Mouse (Mus musculus): ENCODE results near the gene Cdyl. TPM values are rescaled to one million over a fixed set of nuclear protein-coding genes. Genes with fewer than 3 reads are reported as not detected.
A peak's percentile ranks its signal among the peaks of the same experiment; 100 is the strongest.

The Cdyl gene
- total and polyA plus RNA-seq, 3 experiments, result 36.3 to 104 (median 47.9) TPM

DNA sequence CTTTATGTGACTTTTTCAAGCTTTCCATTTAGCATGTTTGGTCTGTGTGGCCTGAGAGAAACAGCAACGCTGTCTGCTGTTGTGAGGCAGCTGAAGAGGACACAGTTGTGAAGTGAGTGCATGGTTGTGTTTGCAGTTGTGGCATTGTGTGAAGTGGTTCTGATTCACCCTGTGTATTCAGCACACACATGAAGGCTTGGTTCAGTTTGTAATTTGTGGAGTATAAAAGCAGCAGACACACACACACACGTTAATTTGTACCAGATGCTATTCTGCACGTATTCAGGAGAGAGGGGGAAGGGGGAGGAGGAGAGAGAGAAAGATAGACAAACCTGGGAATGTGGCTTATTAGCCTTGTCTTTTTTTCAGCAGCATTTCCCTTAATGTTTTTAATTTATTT lies 146.1 kb downstream of the Cdyl start:
- H3K27me3 ChIP-seq (ENCODE audit: insufficient read depth, low read length), result no peaks in the 10 kb centered on the region
- 0 out of 2 replicates have a peak, but pooled peaks cover 4% of the 10 kb centered on the region for H3K9me3 ChIP-seq (replicated peaks)
- H3K4me1 ChIP-seq (ENCODE audit: insufficient read depth, low read depth, low read length), result peaks cover 66% of the 10 kb centered on the region
- H3K4me3 ChIP-seq (ENCODE audit: low read depth, low read length), result no peak overlapping the region
- DNase-seq (ENCODE audit: low spot score), result no peak
- no peak for ATAC-seq (ENCODE audit: extremely low read depth, insufficient number of reproducible peaks, low FRiP score, poor library complexity, severe bottlenecking)
- TF ChIP-seq GATA1 (IDR thresholded peaks at IDR 0.05; ENCODE audit: borderline replicate concordance, low read length) (no peak), GATA2 (IDR thresholded peaks at IDR 0.05; ENCODE audit: borderline replicate concordance, low read depth, low read length) (no peak)
- peaks cover 82% of the 10 kb centered on the region for H3K36me3 ChIP-seq (replicated peaks)

DNA sequence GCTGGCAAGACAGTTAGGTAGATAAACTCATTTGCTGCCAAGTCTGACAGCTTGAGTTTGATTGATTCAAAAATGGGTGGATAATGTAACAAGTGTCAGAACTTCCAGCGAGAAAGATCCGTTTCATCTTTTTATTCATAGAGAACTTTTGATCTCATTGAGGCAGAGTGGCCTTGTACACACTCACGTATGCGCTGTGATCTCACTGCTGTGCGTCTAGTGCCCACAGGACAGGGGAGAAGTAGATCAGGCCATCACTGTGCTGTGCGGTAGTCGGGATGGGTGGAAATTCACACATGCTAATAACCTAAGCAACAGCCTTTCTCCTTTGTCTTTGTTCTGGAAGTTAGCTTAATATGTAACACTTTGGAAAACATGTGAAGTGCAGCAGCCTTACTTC lies 146.5 kb downstream of the Cdyl start:
- no peak for TF ChIP-seq TAL1 (conservative IDR thresholded peaks at IDR 0.05; ENCODE audit: low read depth, low read length)
- no peak for TF ChIP-seq POLR2AphosphoS5 (IDR thresholded peaks at IDR 0.05; ENCODE audit: insufficient replicate concordance, low read depth, low read length)
- no peak for TF ChIP-seq GATA2 (IDR thresholded peaks at IDR 0.05; ENCODE audit: borderline replicate concordance, low read depth, low read length)
- TF ChIP-seq GATA1 (IDR thresholded peaks at IDR 0.05; ENCODE audit: borderline replicate concordance, low read length), result no peak
- no peak for TF ChIP-seq CTCF (IDR thresholded peaks at IDR 0.05; ENCODE audit: low read depth, low read length)
- DNase-seq (ENCODE audit: low spot score) (no peak), ATAC-seq (ENCODE audit: extremely low read depth, insufficient number of reproducible peaks, low FRiP score, poor library complexity, severe bottlenecking) (no peak)
- H3K27me3 ChIP-seq (ENCODE audit: insufficient read depth, low read length), result no peaks in the 10 kb centered on the region
- peaks cover 64% of the 10 kb centered on the region for H3K4me1 ChIP-seq (ENCODE audit: insufficient read depth, low read depth, low read length)
- peaks cover 83% of the 10 kb centered on the region for H3K36me3 ChIP-seq (replicated peaks)
- 0 out of 2 replicates have a peak, but pooled peaks cover 4% of the 10 kb centered on the region for H3K9me3 ChIP-seq (replicated peaks)
- no peak overlapping the region; the same call in 1 of the 2 replicates for H3K4me3 ChIP-seq (ENCODE audit: low read depth, low read length)

DNA sequence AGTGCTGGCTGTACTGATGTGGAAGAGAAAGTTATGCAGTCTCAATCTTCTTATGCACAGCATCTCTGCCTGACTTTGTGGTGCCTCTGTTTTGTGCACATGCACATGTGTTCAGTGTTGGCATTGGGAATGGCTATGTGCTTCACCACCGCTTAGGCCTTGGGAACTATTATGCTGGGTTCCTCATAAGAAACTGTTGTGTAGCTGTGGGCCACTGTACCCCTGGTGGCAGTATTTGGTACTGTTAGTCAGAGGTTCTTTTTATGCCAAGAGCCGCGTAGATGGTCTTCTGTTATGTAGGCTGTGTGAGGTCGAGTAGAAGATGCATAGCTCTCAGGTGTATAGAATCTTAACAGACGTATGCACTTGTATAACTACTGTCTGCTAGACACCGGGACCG lies 147.4 kb downstream of the Cdyl start:
- Histone ChIP-seq H3K4me3 (ENCODE audit: low read depth, low read length) (no peak overlapping the region), H3K9me3 (replicated peaks) (0 out of 2 replicates have a peak, but pooled peaks cover 4% of the 10 kb centered on the region), H3K27me3 (ENCODE audit: insufficient read depth, low read length) (no peaks in the 10 kb centered on the region), H3K36me3 (replicated peaks) (peaks cover 83% of the 10 kb centered on the region), H3K4me1 (ENCODE audit: insufficient read depth, low read depth, low read length) (peaks cover 68% of the 10 kb centered on the region)
- DNase-seq (ENCODE audit: low spot score), result no peak
- ATAC-seq (ENCODE audit: extremely low read depth, insufficient number of reproducible peaks, low FRiP score, poor library complexity, severe bottlenecking), result no peak
- no peak for TF ChIP-seq GATA2 (IDR thresholded peaks at IDR 0.05; ENCODE audit: borderline replicate concordance, low read depth, low read length)
- peak; percentile 32 for TF ChIP-seq CTCF (IDR thresholded peaks at IDR 0.05; ENCODE audit: low read depth, low read length)

DNA sequence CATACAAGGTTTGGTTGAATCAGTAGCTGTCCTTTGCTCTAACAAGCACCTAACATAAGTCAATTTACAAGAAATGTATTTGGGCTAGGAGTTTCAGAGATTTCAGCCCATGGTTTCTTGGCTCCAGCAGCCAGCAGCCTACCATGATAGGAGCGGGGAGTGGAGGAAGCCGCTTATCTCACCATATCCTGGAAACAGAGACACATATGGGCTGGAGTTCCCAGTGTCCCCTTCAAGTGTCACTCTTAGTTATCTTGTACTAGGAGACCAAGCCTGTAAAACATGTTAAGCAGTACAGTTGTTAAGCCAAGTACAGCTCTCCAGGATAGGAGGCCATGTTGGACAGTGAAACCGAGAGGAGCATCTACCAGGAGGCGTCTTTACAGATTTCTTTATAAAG lies 147.9 kb downstream of the Cdyl start:
- Histone ChIP-seq H3K4me3 (ENCODE audit: low read depth, low read length) (no peak overlapping the region; the same call in 1 of the 2 replicates), H3K36me3 (replicated peaks) (peaks cover 83% of the 10 kb centered on the region), H3K4me1 (ENCODE audit: insufficient read depth, low read depth, low read length) (peaks cover 70% of the 10 kb centered on the region), H3K27me3 (ENCODE audit: insufficient read depth, low read length) (no peaks in the 10 kb centered on the region), H3K9me3 (replicated peaks) (0 out of 2 replicates have a peak, but pooled peaks cover 4% of the 10 kb centered on the region)
- TF ChIP-seq GATA2 (IDR thresholded peaks at IDR 0.05; ENCODE audit: borderline replicate concordance, low read depth, low read length), result no peak
- TF ChIP-seq GATA1 (IDR thresholded peaks at IDR 0.05; ENCODE audit: borderline replicate concordance, low read length), result no peak
- no peak for TF ChIP-seq TAL1 (conservative IDR thresholded peaks at IDR 0.05; ENCODE audit: low read depth, low read length)
- TF ChIP-seq POLR2AphosphoS5 (IDR thresholded peaks at IDR 0.05; ENCODE audit: insufficient replicate concordance, low read depth, low read length), result no peak
- TF ChIP-seq CTCF (IDR thresholded peaks at IDR 0.05; ENCODE audit: low read depth, low read length), result no peak
- ATAC-seq (ENCODE audit: extremely low read depth, insufficient number of reproducible peaks, low FRiP score, poor library complexity, severe bottlenecking) (no peak), DNase-seq (ENCODE audit: low spot score) (no peak)

DNA sequence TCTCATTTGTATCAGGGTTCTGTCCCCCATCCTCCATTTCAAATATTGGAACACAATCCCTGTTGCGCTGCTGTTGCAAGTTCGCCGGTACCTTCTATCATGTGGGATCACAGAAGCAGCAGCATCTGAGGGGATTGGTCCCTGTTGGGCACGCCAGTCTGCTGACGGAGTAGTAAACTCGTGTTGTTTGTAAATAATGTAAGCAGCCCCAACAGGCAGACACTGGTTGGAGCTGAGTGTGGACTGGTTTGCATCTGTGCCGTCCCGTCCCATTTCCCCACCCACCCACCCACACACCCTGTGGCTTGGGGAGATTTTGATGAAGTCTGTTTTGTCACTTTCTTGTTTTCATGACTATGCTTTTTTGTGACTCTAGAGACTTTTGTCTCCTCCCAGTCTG lies 148.3 kb downstream of the Cdyl start:
- Histone ChIP-seq H3K27me3 (ENCODE audit: insufficient read depth, low read length) (no peaks in the 10 kb centered on the region), H3K4me3 (ENCODE audit: low read depth, low read length) (no peak overlapping the region; the same call in 1 of the 2 replicates), H3K9me3 (replicated peaks) (0 out of 2 replicates have a peak, but pooled peaks cover 4% of the 10 kb centered on the region), H3K4me1 (ENCODE audit: insufficient read depth, low read depth, low read length) (peaks cover 74% of the 10 kb centered on the region), H3K36me3 (replicated peaks) (peaks cover 82% of the 10 kb centered on the region)
- TF ChIP-seq GATA2 (IDR thresholded peaks at IDR 0.05; ENCODE audit: borderline replicate concordance, low read depth, low read length) (no peak), GATA1 (IDR thresholded peaks at IDR 0.05; ENCODE audit: borderline replicate concordance, low read length) (no peak), CTCF (IDR thresholded peaks at IDR 0.05; ENCODE audit: low read depth, low read length) (no peak), POLR2AphosphoS5 (IDR thresholded peaks at IDR 0.05; ENCODE audit: insufficient replicate concordance, low read depth, low read length) (no peak), TAL1 (conservative IDR thresholded peaks at IDR 0.05; ENCODE audit: low read depth, low read length) (no peak)
- ATAC-seq (ENCODE audit: extremely low read depth, insufficient number of reproducible peaks, low FRiP score, poor library complexity, severe bottlenecking) (no peak), DNase-seq (ENCODE audit: low spot score) (no peak)

DNA sequence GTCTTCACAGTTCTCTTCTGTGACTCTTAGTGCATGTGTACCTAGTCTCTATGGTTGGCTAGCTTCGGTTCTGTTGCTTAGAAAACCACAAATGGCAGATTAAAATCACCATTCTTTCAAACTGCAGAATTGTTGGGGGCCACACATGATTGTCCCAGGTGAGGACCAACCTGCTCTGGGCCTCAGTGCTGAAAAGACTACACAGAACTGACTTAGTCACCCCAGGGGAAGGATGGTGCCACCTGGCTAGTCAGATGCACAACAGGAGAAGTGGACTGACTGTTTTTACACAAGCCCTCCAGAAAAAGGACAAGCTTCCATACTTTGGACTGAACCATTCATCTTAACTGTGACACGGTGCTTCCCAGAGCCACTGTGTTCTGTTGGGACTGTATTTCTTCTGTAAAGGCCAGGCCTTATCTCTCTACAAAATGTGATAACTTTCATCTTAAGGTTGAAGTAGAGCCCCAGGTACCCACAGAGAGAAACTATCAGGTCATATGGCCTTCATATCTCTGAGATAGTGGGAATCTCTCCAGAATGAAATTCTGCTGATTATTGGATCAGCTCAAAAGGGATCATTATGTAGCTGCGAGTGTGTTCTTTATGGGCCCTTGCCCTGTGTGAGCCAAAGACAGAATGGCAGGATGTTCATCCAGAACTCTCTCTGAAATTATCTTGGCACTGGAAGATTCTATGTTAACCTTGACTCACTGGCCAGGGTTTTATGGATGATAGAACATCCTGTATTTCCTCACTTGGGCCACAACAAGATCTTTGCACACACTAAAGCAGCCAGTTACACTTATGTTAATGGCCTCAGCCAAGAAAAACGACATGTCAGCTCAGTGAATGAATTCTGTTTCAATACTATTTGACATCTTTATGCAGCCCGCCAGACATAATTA lies 149.9 kb downstream of the Cdyl start:
- ATAC-seq (ENCODE audit: extremely low read depth, insufficient number of reproducible peaks, low FRiP score, poor library complexity, severe bottlenecking), result no peak
- Histone ChIP-seq H3K4me1 (ENCODE audit: insufficient read depth, low read depth, low read length) (peaks cover 83% of the 10 kb centered on the region), H3K9me3 (replicated peaks) (0 out of 2 replicates have a peak, but pooled peaks cover 4% of the 10 kb centered on the region), H3K4me3 (ENCODE audit: low read depth, low read length) (no peak overlapping the region), H3K36me3 (replicated peaks) (peaks cover 78% of the 10 kb centered on the region), H3K27me3 (ENCODE audit: insufficient read depth, low read length) (no peaks in the 10 kb centered on the region)
- DNase-seq (ENCODE audit: low spot score), result no peak
- no peak for TF ChIP-seq GATA1 (IDR thresholded peaks at IDR 0.05; ENCODE audit: borderline replicate concordance, low read length)
- TF ChIP-seq GATA2 (IDR thresholded peaks at IDR 0.05; ENCODE audit: borderline replicate concordance, low read depth, low read length), result no peak
- TF ChIP-seq CTCF (IDR thresholded peaks at IDR 0.05; ENCODE audit: low read depth, low read length), result no peak
- no peak for TF ChIP-seq POLR2AphosphoS5 (IDR thresholded peaks at IDR 0.05; ENCODE audit: insufficient replicate concordance, low read depth, low read length)
- no peak for TF ChIP-seq TAL1 (conservative IDR thresholded peaks at IDR 0.05; ENCODE audit: low read depth, low read length)
